Comparison of ENCODE assay signal across 13 mouse cellular contexts in genomic region chr10:13837709-13838456, GRCm38 (mm10). TPM values are rescaled to one million over a fixed set of nuclear protein-coding genes. Genes with fewer than 3 reads are reported as not detected.
A peak's percentile ranks its signal among the peaks of the same experiment; 100 is the strongest.
DNase-seq lines count a peak whose midpoint lies in the region; ATAC-seq and TF ChIP-seq lines count a peak whose summit lies in the region.
"Had no signal": no experiment of that assay in that cellular context is flagged by ENCODE, and none has a peak within 500 bp of the region (broad histone marks: within the 10 kb centered on the region; RNA-seq: fewer than 3 reads in every experiment).

No protein-coding gene starts in this region.

- ATAC-seq in common myeloid progenitor, adult 5-6 weeks (replicated peaks; ENCODE audit: low read depth, poor library complexity, severe bottlenecking) = peak; percentile 70
- ATAC-seq in activated CD4-positive, CD25-positive, alpha-beta regulatory T cell, adult 4 months = no peak
- ATAC-seq: liver, embryonic 12.5 days; lung, postnatal 0 days had no signal

- intact Hi-C loops in gastrocnemius, adult 2 months (cut with DNase I) = no loop called here

- peak overlapping the region; percentile 44 for H3K27ac ChIP-seq in gastrocnemius, adult 2 months
- H3K27ac ChIP-seq: liver, embryonic 12.5 days; midbrain, embryonic 10.5 days had no signal

- no peak for DNase-seq in gastrocnemius, adult 2 months
- no peak for DNase-seq in gastrocnemius, adult 18-20 months (ENCODE audit: low spot score)
- peak; percentile 38 for DNase-seq in layer of hippocampus, adult 9-11 months
- DNase-seq in layer of hippocampus, adult 8-10 months (ENCODE audit: low spot score in 2 of 2) = no peak
- DNase-seq in retina, postnatal 1 day = peak; percentile 32
- DNase-seq: gastrocnemius, postnatal 25 days; right cerebral cortex, postnatal 25 days had no signal

- no peak overlapping the region for H3K4me3 ChIP-seq in gastrocnemius, adult 2 months
- H3K4me3 ChIP-seq: liver, embryonic 12.5 days; midbrain, embryonic 10.5 days; myocyte had no signal

- no peak for TF ChIP-seq CTCF in gastrocnemius, adult 2 months (IDR thresholded peaks at IDR 0.05)

RNA-seq across cellular contexts. Expression of gene Aig1, which starts 30.9 kb away (rescaled TPM):
- 10 to 100 TPM; 15.7 to 18.0 TPM for total RNA-seq in gastrocnemius, adult 2 months (2021)
- 10 to 100 TPM; 14.8 to 15.7 TPM for total RNA-seq in gastrocnemius, adult 18-20 months (2021)
- 10 to 100 TPM; 63.9 to 68.9 (median 67.7) TPM for total RNA-seq in layer of hippocampus, adult 8-10 months (2022)
- 20.9 and 21.6 TPM in 2 replicates for total RNA-seq in common myeloid progenitor, adult 5-6 weeks (2017)
- polyA plus RNA-seq in activated CD4-positive, CD25-positive, alpha-beta regulatory T cell, adult 4 months (2017; shearing (Covaris generic)) = 10 to 100 TPM; 15.6 to 19.7 TPM

Comparison
In these comparisons a context has a peak if more than half of its experiments do, and no peak if none do; other contexts are left out.
1. DNase-seq: peak in layer of hippocampus, adult 9-11 months (single experiment) and retina, postnatal 1 day (single experiment); none in gastrocnemius, adult 2 months (single experiment), gastrocnemius, adult 18-20 months (single experiment) and layer of hippocampus, adult 8-10 months (0 of 2).